Mouse (Mus musculus): ENCODE measurements at regions not wholly inside any gene's neighbourhood (a gene's known extent, or its start where the extent isn't known, plus 50 kb on each side); places are given as distances from the start of the nearest gene placed in this dataset.

- Histone ChIP-seq H3K4me3 (ENCODE audit: low read depth, low read length) (no peak overlapping the region), H3K4me1 (ENCODE audit: insufficient read depth) (no peaks in the 10 kb centered on the region), H3K4me2 (ENCODE audit: low read depth, low read length) (no peak overlapping the region), H3K27ac (ENCODE audit: low read depth) (no peak overlapping the region), H3K36me3 (replicated peaks; ENCODE audit: insufficient read depth, low read length) (no peaks in the 10 kb centered on the region), H3K9me3 (ENCODE audit: low read length) (no peaks in the 10 kb centered on the region), H3K9ac (replicated peaks) (no peak overlapping the region), H3K27me3 (ENCODE audit: insufficient read depth, low read length) (no peaks in the 10 kb centered on the region)
- ATAC-seq (no peak), DNase-seq (no peak)
- WGBS (ENCODE audit: insufficient replicate concordance), result 62% methylated on average over 4 of the region's 4 CpGs
- TF ChIP-seq EP300 (IDR thresholded peaks at IDR 0.05; ENCODE audit: low read depth), result no peak
- no peak for TF ChIP-seq CTCF (IDR thresholded peaks at IDR 0.05; ENCODE audit: low read depth)
These were observed 1626.8 kb upstream of the Gm6569 start for GRCm38 (mm10) chr15:72207589-72207988.

- H3K4me1 ChIP-seq (ENCODE audit: insufficient read depth), result no peaks in the 10 kb centered on the region
- no peak overlapping the region for H3K9ac ChIP-seq (replicated peaks)
- H3K4me2 ChIP-seq (ENCODE audit: low read depth, low read length), result no peak overlapping the region
- H3K36me3 ChIP-seq (replicated peaks; ENCODE audit: insufficient read depth, low read length), result no peaks in the 10 kb centered on the region
- ATAC-seq (no peak), DNase-seq (no peak)
- H3K27ac ChIP-seq (ENCODE audit: low read depth), result no peak overlapping the region
- TF ChIP-seq CTCF (IDR thresholded peaks at IDR 0.05; ENCODE audit: low read depth) (no peak), EP300 (IDR thresholded peaks at IDR 0.05; ENCODE audit: low read depth) (no peak)
- H3K9me3 ChIP-seq (ENCODE audit: low read length), result no peaks in the 10 kb centered on the region
- 62% methylated on average over 4 of the region's 4 CpGs for WGBS (ENCODE audit: insufficient replicate concordance)
- no peaks in the 10 kb centered on the region for H3K27me3 ChIP-seq (ENCODE audit: insufficient read depth, low read length)
- no peak overlapping the region for H3K4me3 ChIP-seq (ENCODE audit: low read depth, low read length)
These were observed 1626.3 kb upstream of the Gm6569 start for GRCm38 (mm10) chr15:72208076-72208475.

- no peak for ATAC-seq
- no peak for DNase-seq
- WGBS (ENCODE audit: insufficient replicate concordance), result 69% methylated on average over 7 of the region's 7 CpGs
These were observed 1625.4 kb upstream of the Gm6569 start for GRCm38 (mm10) chr15:72208973-72209372.

GRCm38 (mm10) chr15:72217731-72218130 is 1616.6 kb upstream of the Gm6569 start:
- WGBS (ENCODE audit: insufficient replicate concordance), result 62% methylated on average over 5 of the region's 5 CpGs
- ATAC-seq (no peak), DNase-seq (no peak)
- Histone ChIP-seq H3K9ac (replicated peaks) (no peak overlapping the region), H3K36me3 (replicated peaks; ENCODE audit: insufficient read depth, low read length) (no peaks in the 10 kb centered on the region), H3K27ac (ENCODE audit: low read depth) (no peak overlapping the region), H3K4me3 (ENCODE audit: low read depth, low read length) (no peak overlapping the region), H3K9me3 (ENCODE audit: low read length) (no peaks in the 10 kb centered on the region), H3K4me2 (ENCODE audit: low read depth, low read length) (no peak overlapping the region), H3K27me3 (ENCODE audit: insufficient read depth, low read length) (no peaks in the 10 kb centered on the region), H3K4me1 (ENCODE audit: insufficient read depth) (no peaks in the 10 kb centered on the region)
- TF ChIP-seq EP300 (IDR thresholded peaks at IDR 0.05; ENCODE audit: low read depth) (no peak), CTCF (IDR thresholded peaks at IDR 0.05; ENCODE audit: low read depth) (no peak)

More at GRCm38 (mm10) chr15:72208973-72209372, 1625.4 kb upstream of the Gm6569 start:
- Histone ChIP-seq H3K4me1 (ENCODE audit: insufficient read depth) (no peaks in the 10 kb centered on the region), H3K27me3 (ENCODE audit: insufficient read depth, low read length) (no peaks in the 10 kb centered on the region), H3K27ac (ENCODE audit: low read depth) (no peak overlapping the region), H3K9ac (replicated peaks) (no peak overlapping the region), H3K4me2 (ENCODE audit: low read depth, low read length) (no peak overlapping the region), H3K36me3 (replicated peaks; ENCODE audit: insufficient read depth, low read length) (no peaks in the 10 kb centered on the region), H3K9me3 (ENCODE audit: low read length) (no peaks in the 10 kb centered on the region), H3K4me3 (ENCODE audit: low read depth, low read length) (no peak overlapping the region)
- TF ChIP-seq EP300 (IDR thresholded peaks at IDR 0.05; ENCODE audit: low read depth) (no peak), CTCF (IDR thresholded peaks at IDR 0.05; ENCODE audit: low read depth) (no peak)

GRCm38 (mm10) chr15:72219985-72220384 is 1614.4 kb upstream of the Gm6569 start:
- Histone ChIP-seq H3K36me3 (replicated peaks; ENCODE audit: insufficient read depth, low read length) (no peaks in the 10 kb centered on the region), H3K4me2 (ENCODE audit: low read depth, low read length) (no peak overlapping the region), H3K9me3 (ENCODE audit: low read length) (no peaks in the 10 kb centered on the region), H3K4me1 (ENCODE audit: insufficient read depth) (no peaks in the 10 kb centered on the region), H3K27me3 (ENCODE audit: insufficient read depth, low read length) (no peaks in the 10 kb centered on the region), H3K27ac (ENCODE audit: low read depth) (no peak overlapping the region), H3K9ac (replicated peaks) (no peak overlapping the region), H3K4me3 (ENCODE audit: low read depth, low read length) (no peak overlapping the region)
- DNase-seq (no peak), ATAC-seq (no peak)
- TF ChIP-seq EP300 (IDR thresholded peaks at IDR 0.05; ENCODE audit: low read depth) (no peak), CTCF (IDR thresholded peaks at IDR 0.05; ENCODE audit: low read depth) (no peak)
- 71% methylated on average over 7 of the region's 7 CpGs for WGBS (ENCODE audit: insufficient replicate concordance)

GRCm38 (mm10) chr15:72220786-72221185 is 1613.6 kb upstream of the Gm6569 start:
- Histone ChIP-seq H3K4me3 (ENCODE audit: low read depth, low read length) (no peak overlapping the region), H3K9ac (replicated peaks) (no peak overlapping the region), H3K27me3 (ENCODE audit: insufficient read depth, low read length) (no peaks in the 10 kb centered on the region), H3K9me3 (ENCODE audit: low read length) (no peaks in the 10 kb centered on the region), H3K36me3 (replicated peaks; ENCODE audit: insufficient read depth, low read length) (no peaks in the 10 kb centered on the region), H3K4me1 (ENCODE audit: insufficient read depth) (no peaks in the 10 kb centered on the region), H3K27ac (ENCODE audit: low read depth) (no peak overlapping the region), H3K4me2 (ENCODE audit: low read depth, low read length) (no peak overlapping the region)
- 67% methylated on average over 6 of the region's 6 CpGs for WGBS (ENCODE audit: insufficient replicate concordance)
- DNase-seq (no peak), ATAC-seq (no peak)
- no peak for TF ChIP-seq EP300 (IDR thresholded peaks at IDR 0.05; ENCODE audit: low read depth)
- TF ChIP-seq CTCF (IDR thresholded peaks at IDR 0.05; ENCODE audit: low read depth), result no peak

- Histone ChIP-seq H3K27ac (ENCODE audit: low read depth) (no peak overlapping the region), H3K27me3 (ENCODE audit: insufficient read depth, low read length) (no peaks in the 10 kb centered on the region), H3K4me1 (ENCODE audit: insufficient read depth) (no peaks in the 10 kb centered on the region), H3K9ac (replicated peaks) (no peak overlapping the region), H3K4me2 (ENCODE audit: low read depth, low read length) (no peak overlapping the region), H3K9me3 (ENCODE audit: low read length) (no peaks in the 10 kb centered on the region), H3K36me3 (replicated peaks; ENCODE audit: insufficient read depth, low read length) (no peaks in the 10 kb centered on the region), H3K4me3 (ENCODE audit: low read depth, low read length) (no peak overlapping the region)
- ATAC-seq, result no peak
- 22% methylated on average over 2 of the region's 2 CpGs for WGBS (ENCODE audit: insufficient replicate concordance)
- TF ChIP-seq EP300 (IDR thresholded peaks at IDR 0.05; ENCODE audit: low read depth) (no peak), CTCF (IDR thresholded peaks at IDR 0.05; ENCODE audit: low read depth) (no peak)
- DNase-seq, result no peak
These were observed 1602.0 kb upstream of the Gm6569 start for GRCm38 (mm10) chr15:72232355-72232754.
